Mouse (Mus musculus) midbrain, postnatal 0 days (tissue): ENCODE measurements around the gene Nfam1. TPM values are rescaled to one million over a fixed set of nuclear protein-coding genes. Genes with fewer than 3 reads are reported as not detected.
A peak's percentile ranks its signal among the peaks of the same experiment; 100 is the strongest.

Source experiments
- ATAC-seq: fragments of 200-750 bp; cut with Nextera tagmentation; 2 replicates; pipeline ENCODE4 v1.8.0; 2017; ENCODE audit warnings: moderate number of reproducible peaks, mild to moderate bottlenecking, moderate TSS enrichment, moderate library complexity; ENCODE audit not compliant: low FRiP score
- DNase-seq: peaks from one replicate; pipeline ENCODE4 v3.0.0-alpha.2; 2015; ENCODE audit warnings: low spot score
- H3K27ac ChIP-seq: fragments of 300-500 bp; sonication (generic); 2 replicates; pipeline ENCODE4 v1.5.1; 2014; ENCODE audit warnings: low read depth, mild to moderate bottlenecking, low read length, mixed read lengths
- H3K27me3 ChIP-seq: fragments of 300-500 bp; sonication (generic); 2 replicates; pipeline ENCODE4 v1.6.1; 2014; ENCODE audit warnings: low read length, control low read depth, mixed read lengths; ENCODE audit not compliant: insufficient read depth
- H3K36me3 ChIP-seq: fragments of 300-500 bp; sonication (generic); 2 replicates; pipeline ENCODE4 v1.6.1; 2014; ENCODE audit warnings: low read length, control low read depth, mixed read lengths; ENCODE audit not compliant: insufficient read depth
- H3K4me1 ChIP-seq: fragments of 300-500 bp; sonication (generic); 2 replicates; pipeline ENCODE4 v1.6.1; 2014; ENCODE audit warnings: mild to moderate bottlenecking, control low read depth, antibody characterized with exemption, low read length, mixed read lengths; ENCODE audit not compliant: insufficient read depth
- H3K4me2 ChIP-seq: fragments of 300-500 bp; sonication (generic); 2 replicates; pipeline ENCODE4 v1.6.1; 2014; ENCODE audit warnings: low read depth, mild to moderate bottlenecking, low read length, mixed read lengths; ENCODE audit not compliant: poor library complexity, severe bottlenecking
- H3K4me3 ChIP-seq: fragments of 300-500 bp; sonication (generic); 2 replicates; pipeline ENCODE4 v1.5.1; 2014; ENCODE audit warnings: low read depth, mild to moderate bottlenecking, low read length, moderate library complexity
- H3K9ac ChIP-seq: fragments of 300-500 bp; sonication (generic); replicated peaks from 2 replicates; pipeline ENCODE4 v1.6.1; 2014; ENCODE audit warnings: mild to moderate bottlenecking, low read length, moderate library complexity, mixed read lengths; ENCODE audit not compliant: poor library complexity, severe bottlenecking
- H3K9me3 ChIP-seq: fragments of 300-500 bp; sonication (generic); 2 replicates; pipeline ENCODE4 v1.6.1; 2016; ENCODE audit warnings: low read length, control low read depth
- CTCF ChIP-seq: IDR thresholded peaks from 2 replicates; pipeline ENCODE4 v1.5.1; 2016; ENCODE audit warnings: antibody characterized with exemption, mild to moderate bottlenecking
- WGBS: fragments of 180-500 bp; shearing (Covaris S2); extraction: QIAGEN DNeasy Blood & Tissue Kit; methylation state at CpG from one replicate; pipeline ENCODE4 v1.1.7; 2014; 5-methylcytosine and 5-hydroxymethylcytosine counted together
- polyA plus RNA-seq: library from polyadenylated mRNA; unstranded; fragments of >200 nt; fragmentation: Nextera tagmentation; extraction: Ambion mirVana; gene quantifications from 2 replicates; pipeline ENCODE4 v1.2.1, GENCODE M21; 2015
- total RNA-seq: library from RNA; depleted of rRNA; stranded (reverse); fragments of >200 nt; gene quantifications from 2 replicates; pipeline ENCODE4 v1.2.3, GENCODE M21; 2014

The Nfam1 gene
- total and polyA plus RNA-seq, 2 experiments from 2014 or later: 1.9 to 4.1 TPM

- no peak overlapping the region for H3K4me3 ChIP-seq
- H3K27ac ChIP-seq: no peak overlapping the region
- H3K27me3 ChIP-seq: no peaks in the 10 kb centered on the region
- no peaks in the 10 kb centered on the region for H3K36me3 ChIP-seq
- TF ChIP-seq CTCF: no peak
- no peak for DNase-seq
- no peak for ATAC-seq
- H3K9ac ChIP-seq: no peak overlapping the region
- H3K4me2 ChIP-seq: no peak overlapping the region
- 32% methylated on average over 25 of the region's 25 CpGs for WGBS
- H3K4me1 ChIP-seq: peaks cover 18% of the 10 kb centered on the region
- H3K9me3 ChIP-seq: no peaks in the 10 kb centered on the region
Measured at GRCm38 (mm10) chr15:83025041-83025760, 7.9 kb downstream of the Nfam1 start.

GRCm38 (mm10) chr15:83022947-83023346 is 10.2 kb downstream of the Nfam1 start:
- H3K4me2 ChIP-seq: peak overlapping the region; percentile 34
- no peak for TF ChIP-seq CTCF
- no peaks in the 10 kb centered on the region for H3K27me3 ChIP-seq
- ATAC-seq: peak; percentile 71
- no peaks in the 10 kb centered on the region for H3K9me3 ChIP-seq
- H3K27ac ChIP-seq: 0 out of 2 replicates have a peak overlapping the region, but pooled peaks have one; percentile 3
- H3K4me3 ChIP-seq: peak overlapping the region; percentile 6; the same call in 1 of the 2 replicates
- WGBS: 38% methylated on average over 8 of the region's 8 CpGs
- no peaks in the 10 kb centered on the region for H3K36me3 ChIP-seq
- 0 out of 2 replicates have a peak overlapping the region, but pooled peaks have one; percentile 24 for H3K9ac ChIP-seq
- peak; percentile 63 for DNase-seq
- H3K4me1 ChIP-seq: peaks cover 18% of the 10 kb centered on the region

- Histone ChIP-seq H3K9ac (no peak overlapping the region; the same call in 1 of the 2 replicates), H3K4me1 (peaks cover 10% of the 10 kb centered on the region; the same call in 1 of the 2 replicates), H3K9me3 (no peaks in the 10 kb centered on the region), H3K36me3 (no peaks in the 10 kb centered on the region), H3K4me2 (no peak overlapping the region), H3K4me3 (no peak overlapping the region), H3K27me3 (peaks cover 6% of the 10 kb centered on the region; the same call in 1 of the 2 replicates), H3K27ac (no peak overlapping the region)
- ATAC-seq (peak; percentile 52; the same call in 1 of the 2 replicates), DNase-seq (peak; percentile 92)
- peak; percentile 45 for TF ChIP-seq CTCF
- WGBS: 14% methylated on average over 15 of the region's 15 CpGs
Measured at GRCm38 (mm10) chr15:83010990-83011664, 22.0 kb downstream of the Nfam1 start.

- ATAC-seq: no peak
- no peak overlapping the region for H3K4me2 ChIP-seq
- 24% methylated on average over 7 of the region's 8 CpGs for WGBS
Measured at GRCm38 (mm10) chr15:83010423-83010822, 22.7 kb downstream of the Nfam1 start.

GRCm38 (mm10) chr15:83009532-83009931 is 23.6 kb downstream of the Nfam1 start:
- no peak overlapping the region for H3K27ac ChIP-seq
- no peak for TF ChIP-seq CTCF
- WGBS: 98% methylated on average over 6 of the region's 6 CpGs
- H3K27me3 ChIP-seq: peaks cover 2% of the 10 kb centered on the region; the same call in 1 of the 2 replicates
- no peak overlapping the region for H3K4me2 ChIP-seq
- H3K4me1 ChIP-seq: peaks cover 10% of the 10 kb centered on the region; the same call in 1 of the 2 replicates
- H3K4me3 ChIP-seq: no peak overlapping the region
- no peak overlapping the region for H3K9ac ChIP-seq
- no peaks in the 10 kb centered on the region for H3K36me3 ChIP-seq
- ATAC-seq (no peak), DNase-seq (no peak)
- no peaks in the 10 kb centered on the region for H3K9me3 ChIP-seq

More at GRCm38 (mm10) chr15:83010423-83010822, 22.7 kb downstream of the Nfam1 start:
- Histone ChIP-seq H3K9ac (no peak overlapping the region), H3K27me3 (peaks cover 6% of the 10 kb centered on the region; the same call in 1 of the 2 replicates), H3K36me3 (no peaks in the 10 kb centered on the region), H3K27ac (no peak overlapping the region), H3K4me3 (no peak overlapping the region), H3K4me1 (peaks cover 10% of the 10 kb centered on the region; the same call in 1 of the 2 replicates), H3K9me3 (no peaks in the 10 kb centered on the region)
- DNase-seq: no peak
- no peak for TF ChIP-seq CTCF
